Mouse (Mus musculus) embryo, embryonic 11 days (tissue): Measurements from ENCODE around the gene Gm14226.
"Not testable (repeated sequence)": the region's sequence is repeated elsewhere in the genome, so short reads cannot be mapped to it uniquely, and the experiment has no call there.

Experiments used
- DNase-seq: peaks from one replicate; pipeline ENCODE4 v3.0.0-alpha.2; 2015

Gm14226 gene

DNA sequence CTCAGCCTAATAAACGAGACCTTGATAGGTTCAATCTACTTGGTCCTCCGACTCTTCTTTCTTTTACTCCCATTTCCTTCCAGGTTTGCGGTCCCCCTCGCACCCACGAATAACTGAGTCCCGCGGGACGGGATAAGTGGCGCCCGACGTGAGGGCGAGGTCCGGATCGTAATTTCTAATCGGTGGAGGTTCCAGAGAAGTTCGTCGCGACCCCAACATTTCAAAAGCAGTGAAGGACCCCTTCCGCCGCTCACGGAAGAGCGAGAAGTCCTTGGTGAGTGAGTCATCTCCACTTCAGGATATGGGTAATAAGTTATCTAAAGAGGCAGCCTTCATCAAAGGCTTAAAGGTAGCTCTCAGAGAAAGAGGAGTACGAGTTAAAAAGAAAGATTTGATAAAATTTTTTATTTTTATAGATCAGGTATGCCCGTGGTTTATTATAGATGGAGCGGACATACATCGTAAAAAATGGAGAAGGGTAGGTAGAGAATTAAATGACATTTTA lies at the start of gene Gm14226:
Gene Gm14226, plus strand, starts transcription at position 16 of the 505 bp plus-strand sequence.
- DNase-seq, result not testable (repeated sequence)

DNA sequence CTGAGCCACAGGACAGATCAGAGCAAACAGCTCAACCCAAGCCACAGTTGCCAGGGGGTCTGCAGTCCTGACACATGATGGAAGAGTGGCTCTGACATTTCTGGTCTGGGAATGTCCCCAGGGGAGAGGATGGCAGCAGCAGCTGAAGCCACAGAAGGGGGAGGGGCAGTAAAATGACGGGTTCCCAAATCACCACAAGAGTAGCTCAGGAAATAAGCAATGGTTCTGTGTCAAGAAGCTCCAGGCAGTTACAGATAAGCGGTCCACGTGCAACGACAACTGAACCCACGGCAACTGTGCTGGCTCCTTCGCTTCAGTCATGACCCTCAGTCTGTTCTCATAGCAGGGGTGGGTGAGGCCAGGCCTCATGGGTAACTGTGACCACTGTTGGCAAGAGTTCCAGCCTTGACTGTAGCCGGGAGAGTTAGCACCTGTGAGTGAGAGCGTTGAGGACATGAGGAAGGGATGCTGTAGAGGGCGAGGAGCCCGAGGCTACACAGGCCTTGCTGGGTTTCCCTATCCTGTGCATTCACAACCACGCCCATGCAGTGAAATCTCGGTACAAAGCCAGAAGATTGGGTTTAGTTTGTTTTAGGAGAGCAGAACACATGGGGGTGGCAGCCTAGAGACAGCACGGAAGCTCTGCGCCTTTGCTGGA lies 48.2 kb upstream of the Gm14226 start:
- DNase-seq, result not testable (repeated sequence)

DNA sequence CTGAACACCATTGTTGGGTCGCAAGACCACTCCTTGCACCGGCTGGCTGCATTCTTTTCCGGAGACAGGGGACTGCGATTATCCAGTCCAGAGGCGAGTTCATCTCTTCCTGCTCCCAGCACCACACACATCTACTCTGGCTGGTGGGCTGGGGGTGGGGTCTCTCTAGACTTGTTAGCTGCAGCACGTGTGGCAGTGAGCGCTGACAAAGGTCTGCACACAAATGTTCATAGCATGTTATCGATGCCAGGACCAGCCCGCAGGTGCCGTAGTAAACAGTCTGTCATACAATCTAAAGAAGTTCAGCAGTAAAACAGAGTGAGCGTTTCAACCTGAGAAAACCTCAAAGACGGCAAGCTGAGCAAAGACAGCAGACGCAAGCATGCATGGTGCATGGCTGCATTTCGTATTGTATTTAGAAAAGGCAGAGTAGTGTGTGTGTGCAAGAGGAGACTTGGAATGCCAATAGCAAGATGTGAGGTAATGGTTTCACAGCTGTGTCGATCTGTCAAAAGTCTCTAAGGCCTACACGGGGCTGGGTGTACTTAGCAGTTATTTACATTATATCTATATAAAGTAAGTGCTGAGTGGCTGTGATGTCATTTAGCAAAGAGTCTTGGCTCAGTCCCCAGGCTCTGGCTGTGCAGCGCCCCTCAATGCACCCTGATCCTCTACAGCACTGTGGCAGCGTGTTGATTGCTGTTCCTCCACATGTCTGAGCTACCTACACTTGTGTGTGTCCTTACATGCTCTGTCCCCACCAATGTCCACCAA lies 46.0 kb upstream of the Gm14226 start:
- DNase-seq, result no peak

DNA sequence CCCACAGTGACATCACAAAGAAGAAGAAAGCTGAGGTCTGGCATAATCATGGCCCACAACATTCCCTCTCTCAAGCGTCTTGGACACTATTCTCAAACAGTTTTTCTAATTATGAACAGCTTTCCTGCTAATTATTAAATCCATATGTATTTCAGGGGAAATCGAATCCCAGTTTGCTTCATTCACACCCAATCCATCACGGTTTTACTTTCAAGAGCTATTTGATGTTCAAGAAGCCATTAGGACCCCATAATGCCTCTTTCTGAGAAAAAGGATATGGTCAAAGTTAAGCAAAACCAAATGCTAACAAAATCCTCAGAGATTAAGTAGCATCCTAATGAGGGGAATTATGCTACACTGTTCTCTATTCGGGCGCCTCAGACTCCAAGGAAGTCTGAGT lies 45.1 kb upstream of the Gm14226 start:
- peak; percentile 47 for DNase-seq

DNA sequence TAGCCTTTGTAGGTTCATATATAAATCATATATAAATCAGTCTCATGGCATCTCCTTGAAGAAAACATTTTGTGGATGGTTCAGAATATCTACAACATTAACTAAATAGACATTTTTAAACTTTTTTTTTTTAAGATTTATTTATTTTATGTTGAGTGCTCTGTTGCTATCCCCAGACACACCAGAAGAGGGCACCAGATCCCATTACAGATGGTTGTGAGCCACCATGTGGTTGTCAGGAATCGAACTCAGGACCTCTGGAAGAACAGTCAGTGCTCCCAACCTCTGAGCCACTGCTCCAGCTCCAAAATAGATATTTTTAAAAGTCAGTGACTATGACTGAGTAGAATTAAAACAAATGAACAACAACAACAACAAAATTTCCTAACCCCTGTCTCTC lies 31.5 kb upstream of the Gm14226 start:
- DNase-seq, result no peak

DNA sequence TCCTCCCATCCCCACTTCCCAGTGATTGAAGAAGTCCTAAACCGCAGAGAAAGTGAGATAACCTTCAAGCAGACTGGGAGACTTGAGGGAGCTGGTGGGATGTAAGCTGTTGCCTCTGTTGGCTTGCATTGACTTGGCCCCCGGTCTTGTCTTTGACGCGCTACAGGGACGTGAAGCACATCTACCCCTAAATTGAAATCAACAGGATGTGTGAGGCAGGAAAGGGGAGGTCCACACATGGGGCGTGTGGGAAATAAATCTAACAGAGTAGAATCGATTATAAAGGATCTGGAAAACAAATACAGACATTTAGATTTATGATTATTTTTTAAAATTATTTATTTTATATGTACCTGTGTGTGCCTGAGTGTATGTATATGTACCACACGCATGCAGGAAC lies 26.7 kb upstream of the Gm14226 start:
- no peak for DNase-seq

DNA sequence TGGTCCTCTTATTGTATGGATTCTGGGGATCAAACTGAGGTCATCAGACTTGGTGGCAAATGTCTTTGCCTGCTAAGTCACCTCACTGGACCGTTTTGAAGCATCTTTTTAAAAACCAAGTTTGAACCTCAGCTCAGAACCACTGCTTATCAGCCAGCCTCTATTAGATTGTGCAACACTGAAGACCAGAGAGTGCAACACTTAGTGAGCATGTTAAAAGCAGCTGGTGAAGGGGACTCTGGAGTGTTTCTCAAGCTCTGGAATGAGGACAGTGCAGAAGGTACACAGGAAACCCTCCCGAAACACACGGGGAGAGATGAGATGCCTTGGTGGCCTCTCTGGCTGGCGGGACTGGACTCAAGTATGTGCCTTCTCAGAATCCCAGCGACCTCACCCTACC lies 26.0 kb upstream of the Gm14226 start:
- DNase-seq, result no peak

DNA sequence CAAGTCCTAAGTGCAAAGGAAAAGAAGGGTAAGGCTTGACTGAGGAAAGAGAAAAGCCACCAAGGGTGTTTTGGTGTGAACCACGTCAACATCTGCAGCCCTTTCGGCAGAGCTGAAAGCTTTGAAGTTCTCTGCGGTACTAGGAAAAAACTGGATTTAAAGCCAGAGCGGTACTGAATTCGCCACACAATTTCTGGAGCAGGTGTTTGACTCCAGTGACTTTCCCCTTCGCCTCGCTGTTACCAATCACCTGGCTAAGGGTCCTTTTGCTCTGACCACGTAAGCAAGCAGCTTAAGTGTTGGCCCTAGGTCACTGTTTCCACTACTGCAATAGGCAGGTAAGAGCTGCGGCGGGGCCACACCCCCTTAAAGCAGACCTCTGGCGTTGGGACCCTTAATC lies 12.6 kb upstream of the Gm14226 start:
- DNase-seq, result no peak

DNA sequence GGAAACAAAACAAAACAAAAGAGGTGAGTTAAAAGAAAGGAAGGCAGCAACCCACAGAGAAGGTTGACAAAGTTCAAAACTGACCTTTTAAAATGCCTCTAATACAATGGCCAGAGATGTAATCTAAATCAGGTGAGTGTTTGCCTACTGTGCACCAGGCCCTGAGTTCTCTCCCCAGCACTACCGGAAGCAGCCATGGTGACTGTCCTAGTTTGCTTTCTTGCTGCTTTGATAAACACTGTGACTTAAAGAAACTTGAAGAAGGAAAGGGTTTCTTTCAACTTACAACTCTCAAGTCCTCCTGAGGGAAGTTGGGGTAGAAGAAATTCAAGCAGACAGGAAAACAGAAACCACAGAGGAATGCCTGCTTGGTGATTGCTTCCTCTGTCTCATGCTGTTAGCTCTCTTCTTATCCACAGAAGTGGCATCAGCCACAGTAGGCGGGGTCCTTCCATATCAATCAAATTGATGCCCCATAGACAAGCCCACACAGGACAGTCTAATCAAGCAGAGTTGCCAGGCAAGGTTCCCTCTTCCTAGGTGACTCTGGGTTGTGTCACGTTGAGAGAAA lies 6.9 kb upstream of the Gm14226 start:
- DNase-seq, result no peak

DNA sequence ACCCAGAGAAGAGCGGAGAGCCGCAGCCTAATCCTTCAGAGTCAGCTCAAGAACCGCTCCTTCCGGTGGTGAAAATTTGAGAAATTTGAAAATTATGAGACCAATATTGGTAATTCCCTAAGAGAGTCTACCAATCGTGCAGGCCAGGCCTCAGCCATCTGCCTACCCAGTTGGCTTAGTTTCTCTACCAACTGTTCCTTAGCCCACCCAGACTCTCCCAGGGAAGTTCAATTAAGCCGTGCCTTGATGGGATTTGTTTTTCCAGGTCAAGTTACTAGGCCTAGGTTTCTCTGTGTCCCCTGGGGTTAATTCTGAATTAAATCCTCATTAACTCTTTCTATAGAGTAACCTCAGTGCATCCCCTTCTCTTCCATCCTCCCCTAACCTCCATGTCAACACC lies 5.1 kb upstream of the Gm14226 start:
- no peak for DNase-seq

DNA sequence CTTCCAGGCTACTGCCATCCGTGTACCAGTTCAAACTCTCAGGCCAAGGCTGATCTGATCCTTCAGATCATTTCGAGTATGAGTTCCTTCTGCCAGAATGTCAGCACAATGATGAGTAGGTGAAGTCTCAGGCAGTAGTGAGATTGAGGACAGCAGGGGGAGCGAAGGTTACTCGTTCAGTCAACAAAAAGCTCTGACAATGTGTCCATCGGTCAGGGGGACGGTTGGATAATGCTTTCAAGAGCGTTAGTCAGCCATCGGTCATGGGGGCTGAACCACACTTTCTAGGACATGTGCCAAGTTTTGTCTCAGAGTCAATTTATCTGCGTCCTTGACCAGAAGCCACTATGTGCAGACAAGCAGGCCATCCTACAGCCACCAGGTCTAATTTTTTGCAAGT lies 1.3 kb upstream of the Gm14226 start:
- not testable (repeated sequence) for DNase-seq

DNA sequence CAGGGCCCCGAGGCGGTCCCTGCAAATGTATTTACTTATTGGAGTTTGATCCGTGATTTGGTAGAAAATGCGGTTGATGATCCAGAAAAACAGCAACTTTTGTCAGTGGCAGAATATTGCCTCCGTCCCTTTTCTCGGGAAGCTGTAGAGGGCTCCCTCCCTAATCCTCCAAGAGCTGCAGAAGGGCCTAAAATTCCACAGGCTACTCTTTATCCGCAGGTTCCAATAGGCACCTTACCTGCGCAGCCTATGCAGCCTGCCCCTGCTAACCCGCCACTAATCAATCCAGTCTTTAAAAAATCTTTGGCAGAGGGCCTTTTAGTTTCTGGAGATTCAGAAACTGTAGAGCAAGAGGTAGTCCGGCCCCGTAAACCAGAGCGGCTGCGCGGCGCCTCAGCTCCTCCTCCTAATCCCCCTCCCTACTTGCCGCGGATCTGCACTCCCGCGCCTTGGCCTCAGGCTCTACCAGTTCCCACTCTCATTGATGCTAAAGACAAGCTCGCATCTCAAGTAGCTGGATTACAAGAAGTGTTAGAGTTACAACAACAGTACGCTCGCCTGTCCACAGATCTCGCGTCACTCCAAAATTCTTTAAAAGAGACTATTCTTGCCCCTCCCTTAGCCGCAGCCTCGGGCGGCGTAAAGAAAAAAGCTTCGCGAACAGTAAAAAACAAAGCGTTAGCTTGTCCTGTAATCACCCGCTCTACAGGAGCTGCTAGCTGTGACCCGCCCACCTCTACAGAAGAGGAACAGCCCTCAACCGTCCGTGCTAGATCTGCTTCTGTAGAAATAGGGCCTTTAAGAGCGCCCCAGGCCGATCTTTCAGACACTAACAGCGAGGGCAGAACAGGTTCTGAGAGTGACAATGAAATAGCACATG lies 936 bp downstream of the Gm14226 start:
- peak; percentile 91 for DNase-seq

DNA sequence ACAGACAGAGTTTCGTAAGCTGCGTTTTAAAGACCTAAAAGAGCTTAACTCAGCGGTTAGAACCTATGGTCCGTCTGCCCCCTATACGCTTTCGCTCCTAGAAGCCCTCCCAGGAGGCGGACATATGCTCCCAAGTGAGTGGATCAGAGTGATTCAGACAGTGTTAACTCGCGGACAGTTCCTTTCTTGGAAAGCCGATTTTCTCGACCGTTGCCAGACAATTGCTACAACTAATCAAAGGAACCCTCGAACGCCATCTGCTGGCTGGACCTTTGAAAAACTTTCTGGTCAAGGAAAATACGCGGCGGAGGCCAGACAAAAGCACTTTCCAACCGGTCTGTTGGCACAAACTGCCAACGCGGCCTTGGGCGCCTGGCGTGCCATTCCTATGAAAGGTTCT lies 1.6 kb downstream of the Gm14226 start:
- DNase-seq, result peak; percentile 97

DNA sequence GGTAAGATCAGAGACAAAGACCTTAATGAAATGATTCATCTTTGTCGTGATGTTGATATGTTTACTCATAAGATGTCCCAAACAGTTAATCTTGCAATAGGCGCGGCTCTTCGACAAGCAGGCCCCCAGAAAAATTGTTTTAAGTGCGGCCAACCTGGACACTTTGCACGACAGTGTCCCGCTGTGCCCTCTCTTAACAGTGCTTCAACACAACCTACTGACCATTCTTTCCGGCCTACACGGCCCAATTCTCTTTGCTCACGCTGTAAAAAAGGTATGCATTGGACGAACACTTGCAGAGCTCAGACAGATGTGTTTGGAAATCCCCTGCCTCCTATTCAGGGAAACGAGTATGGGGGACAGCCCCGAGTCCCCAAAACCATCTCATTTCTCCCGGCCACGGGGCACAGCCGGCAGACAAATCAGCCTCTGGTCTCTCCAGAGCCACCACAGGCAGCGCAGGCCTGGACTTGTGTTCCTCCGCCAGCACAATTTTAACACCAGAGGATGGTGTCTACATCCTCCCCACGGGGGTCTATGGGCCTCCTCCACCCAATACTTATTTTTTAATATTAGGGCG lies 2.3 kb downstream of the Gm14226 start:
- DNase-seq, result not testable (repeated sequence)

DNA sequence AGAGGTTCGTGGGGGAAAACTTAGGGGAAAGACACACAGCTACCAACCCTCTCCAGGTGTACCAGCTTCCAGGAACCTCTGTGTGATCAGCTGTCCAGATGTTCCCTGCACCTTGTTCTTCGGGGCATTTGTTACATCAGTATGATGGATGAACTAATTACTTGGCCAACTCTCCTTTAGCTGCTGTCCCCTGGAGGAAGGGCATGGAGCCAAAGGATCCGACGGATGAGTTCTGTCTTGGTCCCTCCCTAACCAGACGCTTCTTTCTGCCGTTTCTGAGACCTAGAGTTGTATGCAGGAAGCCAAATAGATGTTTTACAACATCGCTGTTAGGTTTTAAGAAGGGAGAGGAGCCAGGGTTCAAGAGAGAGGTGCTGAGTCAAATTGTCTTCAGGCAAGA lies 12.8 kb downstream of the Gm14226 start:
- no peak for DNase-seq

DNA sequence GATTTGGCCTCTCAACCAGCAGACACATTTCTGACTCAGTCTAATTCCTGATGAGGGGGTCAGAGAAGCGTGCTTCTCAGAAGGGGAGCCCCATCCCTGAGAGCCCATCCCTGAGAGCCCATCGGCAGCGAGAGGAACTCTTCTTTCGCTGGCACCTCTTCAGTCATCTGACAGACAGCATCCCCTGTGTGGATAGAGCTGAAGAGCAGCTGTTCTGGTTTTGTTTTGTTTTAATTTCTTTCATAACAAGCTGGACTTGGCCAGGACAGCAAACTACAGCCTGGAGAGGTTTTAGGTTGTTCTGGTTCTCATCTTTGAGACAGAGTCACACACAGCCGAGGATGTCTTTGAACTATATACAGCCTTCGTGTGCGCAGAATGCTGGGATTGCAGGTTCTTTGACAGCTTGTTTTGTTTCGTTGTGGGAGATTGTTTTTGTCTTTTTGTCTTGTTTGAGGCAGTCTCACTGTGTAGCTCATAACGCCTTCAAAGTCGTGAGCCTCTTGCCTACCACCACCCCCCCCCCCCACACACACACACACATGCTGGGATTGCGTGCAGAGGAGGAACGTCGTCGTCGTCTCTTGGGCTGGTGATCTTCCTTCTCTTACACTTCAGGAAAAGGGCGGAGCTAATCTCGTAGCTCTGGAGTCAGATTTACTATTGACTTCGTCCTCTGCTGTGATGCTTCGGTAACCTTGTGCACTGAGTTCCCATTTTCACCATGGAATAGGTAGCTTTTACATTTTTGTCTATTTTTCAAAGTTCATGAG lies 15.1 kb downstream of the Gm14226 start:
- no peak for DNase-seq

DNA sequence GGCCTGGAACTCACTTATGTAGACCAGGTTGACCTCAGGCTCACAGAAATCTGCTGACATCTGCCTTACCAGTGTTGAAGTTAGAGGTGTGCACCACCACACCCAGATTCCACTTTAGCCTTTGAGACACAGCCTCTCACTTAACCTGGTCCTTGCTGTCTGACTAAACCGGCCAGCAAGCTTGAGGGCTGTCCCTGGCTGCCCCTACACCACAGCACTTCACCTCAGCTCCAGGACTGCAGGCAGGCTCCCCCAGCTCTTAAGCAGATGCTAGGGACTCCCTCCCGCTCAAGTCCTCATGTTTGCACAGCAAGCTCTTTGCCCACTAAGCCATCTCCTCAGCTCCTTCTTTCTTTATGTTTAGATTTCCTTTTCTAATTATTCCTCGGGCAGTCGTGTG lies 21.9 kb downstream of the Gm14226 start:
- no peak for DNase-seq

DNA sequence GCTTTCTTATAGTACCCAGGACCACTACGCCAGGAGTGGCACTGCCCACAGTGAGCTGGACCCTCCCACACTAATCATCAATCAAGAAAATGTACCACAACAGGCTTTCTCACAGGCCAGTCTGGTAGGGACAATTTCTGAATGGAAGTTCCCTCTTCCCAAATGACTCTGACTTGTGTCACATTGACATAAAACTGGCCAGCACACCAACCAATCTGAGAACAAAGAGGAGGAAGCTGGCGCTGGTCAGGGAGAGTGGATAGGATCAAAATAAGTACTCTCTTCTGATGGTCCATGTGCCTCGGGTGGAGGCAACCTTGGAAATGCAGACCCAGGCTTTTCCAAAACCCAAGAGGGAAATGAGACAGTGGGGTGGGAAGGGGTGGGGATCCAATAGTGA lies 26.5 kb downstream of the Gm14226 start:
- no peak for DNase-seq

DNA sequence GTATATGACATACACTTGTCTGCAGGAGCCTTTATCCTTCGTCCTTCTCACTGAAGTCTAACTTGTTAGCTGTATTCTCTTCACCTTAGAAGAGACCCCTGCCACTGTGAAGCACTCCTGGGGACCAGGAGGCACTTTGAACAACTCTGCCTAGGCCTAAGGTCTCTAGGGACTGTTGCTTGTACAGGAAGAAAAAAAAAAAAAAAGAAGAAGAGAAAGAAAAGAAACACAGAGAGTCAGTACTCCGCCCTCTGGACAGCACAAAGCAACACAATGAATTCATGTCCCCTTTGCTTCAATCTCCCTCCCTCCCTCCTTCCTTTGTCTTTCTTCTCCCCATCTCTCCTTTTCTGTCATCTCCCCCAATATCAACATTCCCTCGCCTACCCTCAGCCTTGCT lies 27.0 kb downstream of the Gm14226 start:
- DNase-seq, result no peak

DNA sequence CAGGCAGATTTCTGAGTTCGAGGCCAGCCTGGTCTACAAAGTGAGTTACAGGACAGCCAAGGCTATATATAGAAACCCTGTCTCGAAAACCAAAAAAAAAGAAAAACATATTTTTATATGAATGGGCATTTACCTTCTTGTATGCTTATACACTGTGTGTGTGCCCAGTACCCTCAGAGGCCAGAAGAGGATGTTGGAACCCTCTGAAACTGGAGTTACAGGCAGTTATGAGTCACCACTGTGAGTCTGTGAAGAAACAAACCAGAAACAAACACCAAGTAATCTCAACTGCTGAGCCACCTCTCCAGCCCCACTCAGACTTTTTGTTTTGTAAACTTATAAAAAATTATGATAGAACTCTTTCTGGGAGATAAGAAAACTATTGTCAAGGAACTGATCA lies 28.7 kb downstream of the Gm14226 start:
- DNase-seq, result no peak

DNA sequence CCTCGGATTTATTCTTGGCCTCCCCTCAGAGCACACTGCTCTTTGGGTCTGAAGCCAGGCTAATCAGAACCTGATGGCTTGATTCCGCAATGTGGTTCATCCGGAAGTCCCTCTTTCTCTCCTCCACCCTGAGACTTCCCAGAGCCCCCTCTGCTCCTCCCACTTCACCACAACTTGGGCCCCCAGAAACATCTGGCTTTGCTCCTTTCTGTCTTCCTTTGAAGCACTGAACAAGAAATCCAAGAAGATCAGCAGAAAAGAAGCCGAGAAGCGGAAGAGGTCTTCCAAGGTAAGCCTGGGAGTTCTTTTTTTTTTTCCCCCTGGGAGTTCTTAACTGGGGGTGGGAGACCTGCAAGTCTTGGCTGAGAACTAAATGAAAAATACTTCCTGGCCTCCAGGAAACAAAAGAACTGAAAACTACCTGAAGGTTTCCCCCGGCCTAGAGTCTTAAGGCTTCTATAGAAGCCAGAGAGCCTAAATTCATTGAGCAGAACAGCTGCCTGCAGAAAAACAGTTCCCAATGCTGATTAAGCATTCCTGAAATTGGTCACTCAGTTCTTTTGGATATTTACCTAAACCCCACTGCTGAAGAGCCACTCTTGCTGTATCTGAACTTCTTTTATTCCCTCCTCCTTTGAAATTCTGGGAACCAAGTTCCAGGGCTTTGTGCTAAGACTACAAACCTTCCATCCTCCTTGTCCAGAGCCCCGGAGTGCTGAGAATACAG lies 29.5 kb downstream of the Gm14226 start:
- peak; percentile 56 for DNase-seq
